Mouse (Mus musculus): Measurements from ENCODE around the gene Unc5c.
A peak's percentile ranks its signal among the peaks of the same experiment; 100 is the strongest.

Unc5c gene

GRCm38 (mm10) chr3:141597974-141598373 is 133.0 kb downstream of the Unc5c start:
- DNase-seq (ENCODE audit: low spot score in 2 of 2), result no peak

GRCm38 (mm10) chr3:141598936-141599335 is 133.9 kb downstream of the Unc5c start:
- DNase-seq (ENCODE audit: low spot score in 2 of 2), result no peak

GRCm38 (mm10) chr3:141601072-141601549 is 136.1 kb downstream of the Unc5c start:
- no peak for DNase-seq (ENCODE audit: low spot score in 2 of 2)

- DNase-seq (ENCODE audit: low spot score in 2 of 2), result peak in 1 of 2 experiments; percentile 71
Measured at GRCm38 (mm10) chr3:141616718-141617117, 151.7 kb downstream of the Unc5c start.

- DNase-seq (ENCODE audit: low spot score in 2 of 2), result no peak
Measured at GRCm38 (mm10) chr3:141618675-141619074, 153.7 kb downstream of the Unc5c start.

GRCm38 (mm10) chr3:141621496-141621895 is 156.5 kb downstream of the Unc5c start:
- DNase-seq (ENCODE audit: low spot score in 2 of 2), result no peak

- no peak for DNase-seq (ENCODE audit: low spot score in 2 of 2)
Measured at GRCm38 (mm10) chr3:141626935-141627638, 162.1 kb downstream of the Unc5c start.

GRCm38 (mm10) chr3:141627639-141627977 is 162.6 kb downstream of the Unc5c start:
- DNase-seq (ENCODE audit: low spot score in 2 of 2), result no peak

- DNase-seq (ENCODE audit: low spot score in 2 of 2), result no peak
Measured at GRCm38 (mm10) chr3:141629431-141629830, 164.4 kb downstream of the Unc5c start.

GRCm38 (mm10) chr3:141637900-141638299 is 172.9 kb downstream of the Unc5c start:
- DNase-seq (ENCODE audit: low spot score in 2 of 2), result no peak

- DNase-seq (ENCODE audit: low spot score in 2 of 2), result no peak
Measured at GRCm38 (mm10) chr3:141644264-141644663, 179.2 kb downstream of the Unc5c start.

- no peak for DNase-seq (ENCODE audit: low spot score in 2 of 2)
Measured at GRCm38 (mm10) chr3:141646588-141646987, 181.6 kb downstream of the Unc5c start.

- no peak for DNase-seq (ENCODE audit: low spot score in 2 of 2)
Measured at GRCm38 (mm10) chr3:141650658-141651057, 185.6 kb downstream of the Unc5c start.

GRCm38 (mm10) chr3:141653915-141654314 is 188.9 kb downstream of the Unc5c start:
- DNase-seq (ENCODE audit: low spot score in 2 of 2), result no peak

GRCm38 (mm10) chr3:141659041-141659789 is 194.2 kb downstream of the Unc5c start:
- DNase-seq (ENCODE audit: low spot score in 2 of 2), result no peak

GRCm38 (mm10) chr3:141660065-141661062 is 195.3 kb downstream of the Unc5c start:
- no peak for DNase-seq (ENCODE audit: low spot score in 2 of 2)

GRCm38 (mm10) chr3:141689113-141689512 is 224.1 kb downstream of the Unc5c start:
- no peak for DNase-seq (ENCODE audit: low spot score in 2 of 2)

- DNase-seq (ENCODE audit: low spot score in 2 of 2), result no peak
Measured at GRCm38 (mm10) chr3:141690676-141691075, 225.7 kb downstream of the Unc5c start.

GRCm38 (mm10) chr3:141691418-141691817 is 226.4 kb downstream of the Unc5c start:
- DNase-seq (ENCODE audit: low spot score in 2 of 2), result no peak

GRCm38 (mm10) chr3:141691846-141692245 is 226.8 kb downstream of the Unc5c start:
- DNase-seq (ENCODE audit: low spot score in 2 of 2), result no peak

GRCm38 (mm10) chr3:141699177-141699576 is 234.2 kb downstream of the Unc5c start:
- DNase-seq (ENCODE audit: low spot score in 2 of 2), result no peak

GRCm38 (mm10) chr3:141701381-141701909 is 236.4 kb downstream of the Unc5c start:
- no peak for DNase-seq (ENCODE audit: low spot score in 2 of 2)

Data from frontal cortex, postnatal 36 days (tissue).